Mouse (Mus musculus): ENCODE data around the gene Iars2. TPM values are rescaled to one million over a fixed set of nuclear protein-coding genes. Genes with fewer than 3 reads are reported as not detected.
"Not testable (repeated sequence)": the region's sequence is repeated elsewhere in the genome, so short reads cannot be mapped to it uniquely, and the experiment has no call there.

Gene Iars2
- polyA plus RNA-seq, 1 experiment from 2014 or later = 27.3 TPM

DNA sequence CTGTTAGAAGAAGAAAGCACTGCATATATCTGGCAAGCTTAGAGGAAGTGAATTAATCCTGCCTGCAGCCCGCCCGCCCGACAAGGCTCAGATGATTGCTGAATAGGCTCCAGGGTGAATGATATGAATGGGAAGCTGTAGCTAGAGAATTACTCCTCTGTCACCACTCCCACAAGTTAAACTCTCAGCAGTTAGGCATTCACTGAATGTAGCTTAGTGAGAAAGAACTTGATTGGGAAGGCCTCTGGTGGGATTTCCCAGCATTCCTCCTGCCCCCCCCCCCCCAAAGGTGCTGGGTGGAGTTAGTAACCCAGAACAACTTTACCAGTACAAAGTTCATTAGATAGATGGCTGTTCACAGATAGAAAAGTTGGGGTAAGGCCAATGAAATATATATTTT is 7.3 kb upstream of the Iars2 start:
- Histone ChIP-seq H3K9me3 (ENCODE audit: control insufficient read depth, low read length) (no peaks in the 10 kb centered on the region), H3K4me1 (replicated peaks; ENCODE audit: control insufficient read depth, insufficient read depth, low read length) (peaks cover 10% of the 10 kb centered on the region), H3K9ac (ENCODE audit: low read length) (no peak overlapping the region), H3K4me2 (ENCODE audit: low read depth, low read length) (no peak overlapping the region), H3K4me3 (ENCODE audit: low read length) (no peak overlapping the region), H3K27ac (ENCODE audit: low read length) (no peak overlapping the region), H3K27me3 (ENCODE audit: control insufficient read depth, insufficient read depth, low read depth, low read length) (no peaks in the 10 kb centered on the region), H3K36me3 (ENCODE audit: control insufficient read depth, insufficient read depth, low read length) (peaks cover 2% of the 10 kb centered on the region; the same call in 1 of the 2 replicates)
- ATAC-seq (ENCODE audit: low read depth) = no peak
- WGBS = 57% methylated on average over 3 of the region's 3 CpGs

DNA sequence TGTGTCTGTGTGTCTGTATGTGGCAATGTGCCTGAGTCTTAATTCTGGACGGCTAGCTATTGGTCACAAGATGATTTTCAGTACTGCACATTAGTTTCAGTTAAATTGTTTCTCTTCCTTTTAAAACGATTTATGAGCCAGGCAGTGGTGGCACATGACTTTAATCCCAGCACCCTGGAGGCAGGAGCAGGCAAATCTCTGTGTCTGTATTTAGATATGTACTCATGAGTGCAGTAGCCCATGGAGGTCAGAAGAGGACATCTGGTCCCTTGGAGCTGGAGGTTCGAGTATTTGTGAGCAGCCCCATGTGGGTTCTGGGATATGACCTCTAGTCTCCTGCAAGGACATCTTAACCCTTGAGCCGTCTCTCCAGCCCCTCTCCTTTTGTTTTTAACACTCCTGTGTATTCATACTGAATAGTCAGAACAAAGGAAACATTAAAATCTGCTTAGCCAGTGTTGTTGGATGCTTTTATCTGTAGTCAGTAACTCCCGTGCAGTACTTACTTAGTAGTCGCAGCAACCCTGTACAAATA is 6.1 kb upstream of the Iars2 start:
- H3K27ac ChIP-seq (ENCODE audit: low read length) = no peak overlapping the region
- no peak for ATAC-seq (ENCODE audit: low read depth)
- H3K9me3 ChIP-seq (ENCODE audit: control insufficient read depth, low read length) = no peaks in the 10 kb centered on the region
- no peak overlapping the region for H3K9ac ChIP-seq (ENCODE audit: low read length)
- WGBS = 73% methylated on average over 6 of the region's 6 CpGs
- H3K36me3 ChIP-seq (ENCODE audit: control insufficient read depth, insufficient read depth, low read length) = peaks cover 2% of the 10 kb centered on the region; the same call in 1 of the 2 replicates
- peaks cover 10% of the 10 kb centered on the region for H3K4me1 ChIP-seq (replicated peaks; ENCODE audit: control insufficient read depth, insufficient read depth, low read length)
- no peak overlapping the region for H3K4me3 ChIP-seq (ENCODE audit: low read length)
- no peaks in the 10 kb centered on the region for H3K27me3 ChIP-seq (ENCODE audit: control insufficient read depth, insufficient read depth, low read depth, low read length)
- no peak overlapping the region for H3K4me2 ChIP-seq (ENCODE audit: low read depth, low read length)

DNA sequence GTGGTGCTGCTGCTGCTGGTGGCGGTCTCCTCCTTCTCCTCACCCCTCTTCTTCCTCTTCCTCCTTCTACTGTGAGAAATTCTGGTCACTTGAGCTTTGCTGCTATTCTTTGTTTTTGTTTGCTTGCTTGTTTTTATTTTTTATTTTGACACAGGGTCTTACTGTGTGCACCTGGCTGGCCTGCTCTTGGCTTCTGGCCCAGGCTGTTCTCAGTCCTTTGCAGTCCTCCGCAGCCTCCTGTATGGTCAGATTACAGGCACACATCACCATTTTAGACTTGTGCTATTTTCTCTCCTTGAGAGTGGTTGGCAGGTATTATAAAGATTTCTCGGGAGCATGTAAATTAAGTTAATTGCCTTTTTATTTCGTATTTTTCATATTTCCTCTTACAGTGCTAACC is 4.9 kb upstream of the Iars2 start:
- no peak overlapping the region for H3K27ac ChIP-seq (ENCODE audit: low read length)
- H3K4me1 ChIP-seq (replicated peaks; ENCODE audit: control insufficient read depth, insufficient read depth, low read length) = peaks cover 10% of the 10 kb centered on the region
- 79% methylated on average over 4 of the region's 4 CpGs for WGBS
- H3K9me3 ChIP-seq (ENCODE audit: control insufficient read depth, low read length) = no peaks in the 10 kb centered on the region
- no peak overlapping the region for H3K9ac ChIP-seq (ENCODE audit: low read length)
- H3K36me3 ChIP-seq (ENCODE audit: control insufficient read depth, insufficient read depth, low read length) = 0 out of 2 replicates have a peak, but pooled peaks cover 2% of the 10 kb centered on the region
- H3K4me3 ChIP-seq (ENCODE audit: low read length) = no peak overlapping the region
- H3K4me2 ChIP-seq (ENCODE audit: low read depth, low read length) = no peak overlapping the region
- no peaks in the 10 kb centered on the region for H3K27me3 ChIP-seq (ENCODE audit: control insufficient read depth, insufficient read depth, low read depth, low read length)
- ATAC-seq (ENCODE audit: low read depth) = no peak

DNA sequence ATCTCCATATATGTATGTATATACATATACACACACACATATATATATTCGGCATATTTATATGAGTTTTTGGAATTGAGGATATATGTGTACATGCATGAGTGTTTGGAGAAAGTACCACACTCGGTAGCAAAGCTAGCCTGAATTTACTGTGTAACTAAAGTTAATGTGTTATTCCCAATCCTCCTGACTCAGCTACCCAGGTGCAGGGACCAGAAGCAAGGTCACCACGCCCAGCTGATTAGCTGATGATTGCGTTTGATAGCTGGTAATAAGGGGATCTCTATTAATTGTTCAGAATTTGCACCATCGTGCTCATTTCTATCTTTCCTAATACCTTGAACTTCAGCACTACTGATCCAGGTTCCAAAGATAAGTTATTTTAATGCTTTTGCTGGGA is 4.5 kb upstream of the Iars2 start:
- no peak overlapping the region for H3K4me3 ChIP-seq (ENCODE audit: low read length)
- no peak overlapping the region for H3K9ac ChIP-seq (ENCODE audit: low read length)
- H3K9me3 ChIP-seq (ENCODE audit: control insufficient read depth, low read length) = no peaks in the 10 kb centered on the region
- WGBS = 81% methylated on average over 5 of the region's 5 CpGs
- no peak overlapping the region for H3K27ac ChIP-seq (ENCODE audit: low read length)
- ATAC-seq (ENCODE audit: low read depth) = no peak
- H3K4me2 ChIP-seq (ENCODE audit: low read depth, low read length) = no peak overlapping the region
- H3K4me1 ChIP-seq (replicated peaks; ENCODE audit: control insufficient read depth, insufficient read depth, low read length) = peaks cover 10% of the 10 kb centered on the region
- no peaks in the 10 kb centered on the region for H3K27me3 ChIP-seq (ENCODE audit: control insufficient read depth, insufficient read depth, low read depth, low read length)
- H3K36me3 ChIP-seq (ENCODE audit: control insufficient read depth, insufficient read depth, low read length) = 0 out of 2 replicates have a peak, but pooled peaks cover 2% of the 10 kb centered on the region

DNA sequence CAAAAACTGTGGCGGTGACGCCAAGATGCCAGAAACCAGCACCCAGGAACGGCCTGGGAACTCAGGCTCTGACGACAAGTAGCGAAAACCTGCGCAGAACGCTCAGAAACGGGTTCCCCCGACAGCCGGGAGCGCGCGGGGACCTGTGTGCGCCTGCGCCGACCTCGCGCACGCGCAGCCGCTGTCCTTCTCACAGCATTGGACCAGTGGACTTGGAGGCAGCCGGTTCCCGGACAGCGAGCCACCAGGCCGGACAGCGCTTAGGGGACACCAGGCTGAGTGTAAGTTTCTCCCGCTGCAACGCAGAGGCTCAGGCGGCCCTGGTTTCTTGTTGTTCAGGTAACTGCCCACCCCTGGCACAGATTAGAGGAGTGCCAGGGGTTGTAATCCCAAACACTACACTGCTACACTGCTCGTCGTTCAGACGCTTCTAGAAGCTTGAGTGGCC is 2.8 kb upstream of the Iars2 start, which contains the start of gene Bpnt1:
Gene Bpnt1 (plus strand): TSS at position 167 of the 448 bp plus-strand sequence.
- H3K9ac ChIP-seq (ENCODE audit: low read length) = peak within 1 kb of the TSS; percentile 91
- peak; percentile 89 for ATAC-seq (ENCODE audit: low read depth)
- peak within 1 kb of the TSS; percentile 83 for H3K4me2 ChIP-seq (ENCODE audit: low read depth, low read length)
- H3K36me3 ChIP-seq (ENCODE audit: control insufficient read depth, insufficient read depth, low read length) = no peaks in the 10 kb centered on the region
- under 1% methylated on average over 32 of the region's 32 CpGs for WGBS
- no peaks in the 10 kb centered on the region for H3K27me3 ChIP-seq (ENCODE audit: control insufficient read depth, insufficient read depth, low read depth, low read length)
- H3K4me3 ChIP-seq (ENCODE audit: low read length) = peak within 1 kb of the TSS; percentile 81
- H3K4me1 ChIP-seq (replicated peaks; ENCODE audit: control insufficient read depth, insufficient read depth, low read length) = peaks cover 14% of the 10 kb centered on the region
- no peaks in the 10 kb centered on the region for H3K9me3 ChIP-seq (ENCODE audit: control insufficient read depth, low read length)
- peak within 1 kb of the TSS; percentile 92 for H3K27ac ChIP-seq (ENCODE audit: low read length)

DNA sequence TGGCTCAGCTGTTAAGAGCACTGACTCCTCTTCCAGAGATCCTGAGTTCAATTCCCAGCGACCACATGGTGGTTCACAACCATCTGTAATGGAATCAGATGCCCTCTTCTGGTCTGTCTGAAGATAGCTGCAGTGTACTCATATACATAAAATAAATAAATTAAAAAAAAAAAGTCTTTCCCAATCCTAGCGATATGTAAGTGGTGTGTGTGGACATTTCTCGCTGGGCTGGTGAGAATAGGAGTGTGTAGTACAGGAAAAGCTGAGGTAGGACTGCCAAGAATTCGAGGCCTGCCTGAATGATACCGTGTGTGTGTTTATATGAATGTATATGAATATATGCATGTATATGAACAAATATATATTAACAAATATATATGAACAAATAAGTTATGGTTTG is 2.2 kb upstream of the Iars2 start:
- 36% methylated on average over 5 of the region's 5 CpGs for WGBS
- H3K4me3 ChIP-seq (ENCODE audit: low read length) = no peak overlapping the region; the same call in 1 of the 2 replicates
- no peaks in the 10 kb centered on the region for H3K27me3 ChIP-seq (ENCODE audit: control insufficient read depth, insufficient read depth, low read depth, low read length)
- H3K27ac ChIP-seq (ENCODE audit: low read length) = no peak overlapping the region; the same call in 1 of the 2 replicates
- peak overlapping the region; percentile 91; the same call in 1 of the 2 replicates for H3K9ac ChIP-seq (ENCODE audit: low read length)
- H3K4me2 ChIP-seq (ENCODE audit: low read depth, low read length) = peak overlapping the region; percentile 83; the same call in 1 of the 2 replicates
- no peak for ATAC-seq (ENCODE audit: low read depth)
- peaks cover 14% of the 10 kb centered on the region for H3K4me1 ChIP-seq (replicated peaks; ENCODE audit: control insufficient read depth, insufficient read depth, low read length)
- no peaks in the 10 kb centered on the region for H3K9me3 ChIP-seq (ENCODE audit: control insufficient read depth, low read length)
- no peaks in the 10 kb centered on the region for H3K36me3 ChIP-seq (ENCODE audit: control insufficient read depth, insufficient read depth, low read length)

DNA sequence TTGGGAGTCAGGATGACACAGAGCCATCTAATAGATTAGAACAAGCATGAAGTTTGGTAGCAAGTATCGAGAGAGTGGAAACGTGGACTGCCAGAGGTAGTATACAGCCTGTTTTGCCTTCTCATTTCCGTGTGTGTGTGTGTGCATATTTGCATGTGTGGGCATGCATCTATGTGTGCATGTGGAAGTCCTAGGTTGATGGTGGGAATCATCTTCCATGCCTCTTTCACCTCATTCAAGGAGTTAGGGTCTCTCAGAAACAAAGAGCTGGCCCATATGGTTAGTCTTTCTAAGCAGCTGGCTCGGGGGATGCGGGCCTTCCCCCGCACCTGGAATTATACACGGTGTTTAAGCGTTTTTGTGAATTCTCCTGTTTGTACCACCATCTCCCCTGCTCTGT is 655 bp upstream of the Iars2 start:
- Histone ChIP-seq H3K4me2 (ENCODE audit: low read depth, low read length) (peak overlapping the region; percentile 82), H3K9me3 (ENCODE audit: control insufficient read depth, low read length) (no peaks in the 10 kb centered on the region), H3K36me3 (ENCODE audit: control insufficient read depth, insufficient read depth, low read length) (peaks cover under 1% of the 10 kb centered on the region; the same call in 1 of the 2 replicates), H3K27me3 (ENCODE audit: control insufficient read depth, insufficient read depth, low read depth, low read length) (no peaks in the 10 kb centered on the region), H3K4me3 (ENCODE audit: low read length) (no peak overlapping the region), H3K4me1 (replicated peaks; ENCODE audit: control insufficient read depth, insufficient read depth, low read length) (peaks cover 14% of the 10 kb centered on the region), H3K9ac (ENCODE audit: low read length) (no peak overlapping the region), H3K27ac (ENCODE audit: low read length) (no peak overlapping the region)
- WGBS = 89% methylated on average over 8 of the region's 8 CpGs
- ATAC-seq (ENCODE audit: low read depth) = no peak

DNA sequence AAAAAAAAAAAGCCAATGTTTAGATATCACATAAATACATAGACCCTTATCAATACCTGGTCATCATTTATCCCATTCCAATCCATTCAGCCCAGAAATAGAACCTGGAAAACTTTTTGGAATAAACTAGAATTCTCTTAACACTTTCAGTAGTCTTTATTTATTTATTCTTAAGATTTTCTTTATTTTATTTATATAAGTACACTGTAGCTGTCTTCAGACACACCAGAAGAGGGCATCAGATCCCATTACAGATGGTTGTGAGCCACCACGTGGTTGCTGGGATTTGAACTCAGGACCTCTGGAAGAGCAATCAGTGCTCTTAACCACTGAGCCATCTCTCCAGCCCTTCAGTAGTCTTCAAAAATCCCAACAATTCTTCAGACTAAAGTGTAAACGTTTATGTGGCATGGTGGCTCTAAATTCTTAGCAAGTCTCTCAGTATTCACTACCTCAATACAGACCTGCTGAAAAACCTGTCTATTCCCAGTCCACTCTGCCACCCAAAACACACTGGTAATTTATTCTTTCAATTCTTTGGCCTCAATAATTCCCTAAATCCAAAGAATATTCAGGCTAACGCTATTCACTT is 1.3 kb downstream of the Iars2 start:
- ATAC-seq (ENCODE audit: low read depth); H3K4me1 ChIP-seq (replicated peaks; ENCODE audit: control insufficient read depth, insufficient read depth, low read length); H3K27ac ChIP-seq (ENCODE audit: low read length); H3K27me3 ChIP-seq (ENCODE audit: control insufficient read depth, insufficient read depth, low read depth, low read length); H3K9ac ChIP-seq (ENCODE audit: low read length); H3K9me3 ChIP-seq (ENCODE audit: control insufficient read depth, low read length): not testable (repeated sequence)
- Histone ChIP-seq H3K36me3 (ENCODE audit: control insufficient read depth, insufficient read depth, low read length) (peaks cover 12% of the 10 kb centered on the region), H3K4me2 (ENCODE audit: low read depth, low read length) (peak overlapping the region; percentile 82), H3K4me3 (ENCODE audit: low read length) (peak overlapping the region; percentile 94)
- 61% methylated on average over 3 of the region's 3 CpGs for WGBS

DNA sequence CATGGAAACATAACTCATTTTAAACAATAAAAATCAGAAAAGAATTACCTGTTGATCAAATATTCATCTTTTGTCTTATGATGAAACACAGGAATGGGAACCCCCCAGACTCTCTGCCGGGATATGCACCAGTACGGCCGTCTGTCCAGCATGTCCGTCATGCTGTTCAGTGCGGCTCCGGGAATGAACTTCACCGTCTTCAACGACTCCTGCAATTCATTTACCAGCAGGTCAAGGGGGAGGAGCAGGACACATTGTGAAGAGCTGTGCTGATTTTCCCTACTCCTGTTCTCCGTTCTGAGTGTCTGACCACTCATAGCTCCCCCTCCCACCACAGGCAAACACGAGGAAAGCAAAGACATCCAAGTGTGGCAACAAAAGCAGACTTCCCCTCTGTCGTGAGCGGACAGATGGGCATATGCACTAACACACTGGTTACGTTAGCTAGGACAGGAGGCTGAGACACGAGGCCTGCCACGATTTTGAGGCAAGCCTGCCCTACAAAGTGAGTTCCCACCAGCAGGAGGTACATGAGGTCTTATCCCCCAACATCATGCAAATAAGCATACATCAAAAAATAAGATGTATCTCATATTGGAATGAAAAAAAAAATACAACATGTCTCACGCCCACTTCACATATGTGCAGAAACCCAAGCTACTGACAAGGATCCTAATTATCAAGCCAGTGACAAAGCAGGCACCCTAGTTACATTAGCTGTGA is 13.2 kb downstream of the Iars2 start:
- Histone ChIP-seq H3K27me3 (ENCODE audit: control insufficient read depth, insufficient read depth, low read depth, low read length) (no peaks in the 10 kb centered on the region), H3K4me2 (ENCODE audit: low read depth, low read length) (no peak overlapping the region), H3K9me3 (ENCODE audit: control insufficient read depth, low read length) (no peaks in the 10 kb centered on the region), H3K4me1 (replicated peaks; ENCODE audit: control insufficient read depth, insufficient read depth, low read length) (no peaks in the 10 kb centered on the region), H3K9ac (ENCODE audit: low read length) (no peak overlapping the region), H3K36me3 (ENCODE audit: control insufficient read depth, insufficient read depth, low read length) (peaks cover 41% of the 10 kb centered on the region), H3K4me3 (ENCODE audit: low read length) (no peak overlapping the region), H3K27ac (ENCODE audit: low read length) (no peak overlapping the region)
- 73% methylated on average over 16 of the region's 16 CpGs for WGBS
- ATAC-seq (ENCODE audit: low read depth) = no peak
